Mouse (Mus musculus): ENCODE data around the gene Olfr811. TPM values are rescaled to one million over a fixed set of nuclear protein-coding genes. Genes with fewer than 3 reads are reported as not detected.

The Olfr811 gene
- not detected in 2 replicates for polyA plus RNA-seq (2014; fragmentation: Nextera tagmentation; extraction: Ambion mirVana)

DNA sequence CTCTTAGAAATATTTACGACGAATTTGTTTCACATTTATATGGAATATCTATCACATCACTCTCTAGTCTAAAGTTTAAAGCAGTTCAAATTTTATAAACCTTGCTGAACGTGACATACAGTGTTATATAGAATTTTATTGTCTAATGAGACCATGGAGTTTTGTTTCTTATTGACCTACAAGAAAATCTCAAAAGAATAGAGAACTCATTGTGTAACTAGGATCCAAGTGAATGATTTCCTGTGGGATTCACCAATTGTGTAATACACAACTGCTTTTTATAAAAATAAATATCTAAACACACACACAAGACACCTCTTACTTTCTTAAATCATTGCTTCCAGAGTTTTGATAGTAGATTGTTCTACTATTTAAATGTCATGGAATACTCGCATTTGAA lies at the start of gene Olfr811:
Olfr811 (minus strand) TSS at position 101 of the 400 bp plus-strand sequence.
- no peak within 1 kb of the TSS for H3K4me2 ChIP-seq (ENCODE audit: low read depth, low read length)
- no peaks in the 10 kb centered on the region for H3K36me3 ChIP-seq (ENCODE audit: control insufficient read depth, insufficient read depth, low read length)
- 84% methylated on average over 4 of the region's 4 CpGs for WGBS
- ATAC-seq (ENCODE audit: low read depth), result no peak
- H3K4me3 ChIP-seq (ENCODE audit: low read depth, low read length), result no peak within 1 kb of the TSS
- no peaks in the 10 kb centered on the region for H3K9me3 ChIP-seq (ENCODE audit: control insufficient read depth, low read length)
- H3K27ac ChIP-seq (replicated peaks; ENCODE audit: low read depth, low read length), result no peak within 1 kb of the TSS
- H3K4me1 ChIP-seq (ENCODE audit: control insufficient read depth, insufficient read depth, low read length), result no peaks in the 10 kb centered on the region
- no peaks in the 10 kb centered on the region for H3K27me3 ChIP-seq (replicated peaks; ENCODE audit: control insufficient read depth, insufficient read depth, low read length)
- no peak within 1 kb of the TSS for H3K9ac ChIP-seq (ENCODE audit: low read depth, low read length)
- DNase-seq (ENCODE audit: low spot score), result no peak

DNA sequence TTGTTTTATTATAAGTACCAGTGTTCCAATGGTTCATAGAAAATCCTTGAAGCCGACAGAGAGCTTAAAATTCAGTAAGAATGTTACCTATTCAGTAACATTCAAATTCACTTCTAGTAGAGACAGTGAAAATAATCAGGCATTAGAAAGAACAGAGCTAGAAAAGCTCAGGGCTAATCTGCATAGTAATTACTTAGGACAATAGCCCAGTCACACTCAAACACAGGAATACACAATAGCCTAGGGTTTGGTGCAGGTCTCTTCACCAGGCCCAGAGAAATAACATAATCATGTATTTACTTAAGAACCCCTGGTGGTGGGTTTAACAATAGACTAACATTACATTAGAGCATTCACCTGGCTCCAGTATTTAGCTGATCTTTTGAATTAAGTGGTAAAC lies 43.1 kb upstream of the Olfr811 start:
- ATAC-seq (ENCODE audit: low read depth), result no peak
- WGBS, result 77% methylated on average over 1 of the region's 1 CpGs

DNA sequence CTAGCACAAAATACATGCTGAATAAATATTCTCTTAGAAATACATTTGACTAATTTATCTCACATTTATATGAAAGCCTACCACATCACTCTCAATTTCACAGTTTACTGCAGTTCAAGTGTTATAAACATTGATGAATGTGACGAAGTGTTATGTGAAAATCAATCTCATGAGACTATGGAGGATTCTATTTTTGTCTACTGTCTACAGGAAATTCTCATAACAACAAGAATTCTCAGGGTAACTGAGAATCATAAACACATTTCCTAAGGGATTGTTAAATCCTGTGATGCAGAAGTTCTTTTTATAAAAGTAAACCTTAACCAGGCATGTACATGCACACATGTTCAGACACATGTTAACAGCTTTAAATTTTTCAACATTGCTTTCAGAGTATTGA lies 41.8 kb upstream of the Olfr811 start, which contains the start of gene Olfr812:
Olfr812 (minus strand) TSS at position 101 of the 400 bp plus-strand sequence.
- H3K4me1 ChIP-seq (ENCODE audit: control insufficient read depth, insufficient read depth, low read length), result no peaks in the 10 kb centered on the region
- H3K27me3 ChIP-seq (replicated peaks; ENCODE audit: control insufficient read depth, insufficient read depth, low read length), result no peaks in the 10 kb centered on the region
- no peaks in the 10 kb centered on the region for H3K9me3 ChIP-seq (ENCODE audit: control insufficient read depth, low read length)
- ATAC-seq (ENCODE audit: low read depth) (no peak), DNase-seq (ENCODE audit: low spot score) (no peak)
- H3K4me2 ChIP-seq (ENCODE audit: low read depth, low read length), result no peak within 1 kb of the TSS
- no peak within 1 kb of the TSS for H3K27ac ChIP-seq (replicated peaks; ENCODE audit: low read depth, low read length)
- H3K9ac ChIP-seq (ENCODE audit: low read depth, low read length), result no peak within 1 kb of the TSS
- no peak within 1 kb of the TSS for H3K4me3 ChIP-seq (ENCODE audit: low read depth, low read length)
- WGBS, result 60% methylated on average over 1 of the region's 1 CpGs
- no peaks in the 10 kb centered on the region for H3K36me3 ChIP-seq (ENCODE audit: control insufficient read depth, insufficient read depth, low read length)

More for the DNA sequence above, 43.1 kb upstream of the Olfr811 start:
- H3K9me3 ChIP-seq (ENCODE audit: control insufficient read depth, low read length), result no peaks in the 10 kb centered on the region
- H3K27me3 ChIP-seq (replicated peaks; ENCODE audit: control insufficient read depth, insufficient read depth, low read length), result no peaks in the 10 kb centered on the region
- H3K9ac ChIP-seq (ENCODE audit: low read depth, low read length), result no peak overlapping the region
- no peak overlapping the region for H3K4me2 ChIP-seq (ENCODE audit: low read depth, low read length)
- H3K4me3 ChIP-seq (ENCODE audit: low read depth, low read length), result no peak overlapping the region
- no peaks in the 10 kb centered on the region for H3K36me3 ChIP-seq (ENCODE audit: control insufficient read depth, insufficient read depth, low read length)
- H3K4me1 ChIP-seq (ENCODE audit: control insufficient read depth, insufficient read depth, low read length), result no peaks in the 10 kb centered on the region
- H3K27ac ChIP-seq (replicated peaks; ENCODE audit: low read depth, low read length), result no peak overlapping the region
- no peak for DNase-seq (ENCODE audit: low spot score)

DNA sequence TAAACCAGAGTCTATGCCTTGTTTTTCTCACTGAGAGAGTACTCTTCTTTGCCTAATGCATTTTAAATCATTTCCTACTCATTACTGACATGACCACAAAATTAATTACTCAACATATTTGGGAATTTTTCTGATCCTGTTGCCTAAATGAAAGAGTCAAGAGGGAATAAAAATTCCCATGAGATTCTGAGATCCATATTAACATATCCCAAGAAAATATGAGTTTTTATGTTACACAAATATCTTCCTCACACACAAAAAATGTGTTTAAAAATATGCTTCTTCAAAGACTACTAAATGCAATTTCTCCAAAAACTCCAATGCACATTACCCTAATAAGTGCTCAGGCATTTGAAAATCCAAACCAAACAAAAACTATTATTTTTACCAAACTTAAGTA lies 9.4 kb downstream of the Olfr811 start, which contains the start of gene Olfr810:
Olfr810 (minus strand) TSS at position 101 of the 400 bp plus-strand sequence.
- ATAC-seq (ENCODE audit: low read depth), result no peak
- no peak for DNase-seq (ENCODE audit: low spot score)
- H3K36me3 ChIP-seq (ENCODE audit: control insufficient read depth, insufficient read depth, low read length), result no peaks in the 10 kb centered on the region
- no peak within 1 kb of the TSS for H3K4me3 ChIP-seq (ENCODE audit: low read depth, low read length)
- no peaks in the 10 kb centered on the region for H3K9me3 ChIP-seq (ENCODE audit: control insufficient read depth, low read length)
- no peak within 1 kb of the TSS for H3K9ac ChIP-seq (ENCODE audit: low read depth, low read length)
- no peak within 1 kb of the TSS for H3K27ac ChIP-seq (replicated peaks; ENCODE audit: low read depth, low read length)
- H3K4me2 ChIP-seq (ENCODE audit: low read depth, low read length), result no peak within 1 kb of the TSS
- H3K27me3 ChIP-seq (replicated peaks; ENCODE audit: control insufficient read depth, insufficient read depth, low read length), result no peaks in the 10 kb centered on the region
- no peaks in the 10 kb centered on the region for H3K4me1 ChIP-seq (ENCODE audit: control insufficient read depth, insufficient read depth, low read length)

DNA sequence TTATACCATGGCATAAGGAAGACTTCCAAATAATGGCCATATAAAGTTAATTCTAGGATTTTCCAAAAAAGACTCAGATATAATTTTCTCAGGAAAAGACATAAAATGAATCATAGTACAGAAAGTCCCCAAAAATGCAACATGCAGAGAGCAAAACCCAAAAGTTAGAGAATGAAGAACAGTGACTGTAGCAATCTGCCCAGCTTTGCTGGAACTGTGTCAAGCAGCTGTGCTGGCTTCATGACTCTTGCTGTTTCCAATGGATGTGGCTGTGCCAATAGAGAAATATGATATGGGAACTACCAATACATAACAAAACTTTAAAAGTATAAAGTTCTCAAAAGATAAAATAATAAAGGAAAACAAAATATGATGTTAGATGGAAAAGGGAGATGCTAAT lies 26.1 kb downstream of the Olfr811 start:
- Histone ChIP-seq H3K27ac (replicated peaks; ENCODE audit: low read depth, low read length) (no peak overlapping the region), H3K36me3 (ENCODE audit: control insufficient read depth, insufficient read depth, low read length) (no peaks in the 10 kb centered on the region), H3K4me2 (ENCODE audit: low read depth, low read length) (no peak overlapping the region), H3K9me3 (ENCODE audit: control insufficient read depth, low read length) (no peaks in the 10 kb centered on the region), H3K27me3 (replicated peaks; ENCODE audit: control insufficient read depth, insufficient read depth, low read length) (no peaks in the 10 kb centered on the region), H3K4me1 (ENCODE audit: control insufficient read depth, insufficient read depth, low read length) (no peaks in the 10 kb centered on the region), H3K9ac (ENCODE audit: low read depth, low read length) (no peak overlapping the region), H3K4me3 (ENCODE audit: low read depth, low read length) (no peak overlapping the region)
- ATAC-seq (ENCODE audit: low read depth), result no peak
- DNase-seq (ENCODE audit: low spot score), result no peak

DNA sequence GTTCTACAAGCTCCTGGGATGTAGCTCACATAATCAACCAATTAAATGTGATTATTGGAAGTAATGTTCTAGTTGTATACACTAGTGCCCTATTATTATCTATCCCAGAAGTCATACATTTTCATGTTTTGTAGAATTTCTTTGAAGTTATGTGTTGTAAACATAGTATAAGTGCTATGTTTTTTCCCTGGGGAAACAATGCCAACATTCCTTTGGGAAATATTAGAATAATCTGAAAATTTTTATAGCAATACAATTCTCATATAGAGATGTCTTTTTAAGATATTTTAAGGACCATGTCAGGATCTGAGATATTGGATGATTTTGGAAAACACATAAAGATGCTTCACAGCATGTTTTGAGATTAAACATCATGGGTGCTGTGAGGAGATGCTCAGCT lies 29.9 kb downstream of the Olfr811 start, which contains the start of gene Olfr809:
Olfr809 (plus strand) TSS at position 301 of the 400 bp plus-strand sequence.
- H3K27me3 ChIP-seq (replicated peaks; ENCODE audit: control insufficient read depth, insufficient read depth, low read length), result no peaks in the 10 kb centered on the region
- no peaks in the 10 kb centered on the region for H3K4me1 ChIP-seq (ENCODE audit: control insufficient read depth, insufficient read depth, low read length)
- no peak for DNase-seq (ENCODE audit: low spot score)
- no peak within 1 kb of the TSS for H3K4me3 ChIP-seq (ENCODE audit: low read depth, low read length)
- no peak within 1 kb of the TSS for H3K27ac ChIP-seq (replicated peaks; ENCODE audit: low read depth, low read length)
- no peaks in the 10 kb centered on the region for H3K36me3 ChIP-seq (ENCODE audit: control insufficient read depth, insufficient read depth, low read length)
- no peaks in the 10 kb centered on the region for H3K9me3 ChIP-seq (ENCODE audit: control insufficient read depth, low read length)
- H3K9ac ChIP-seq (ENCODE audit: low read depth, low read length), result no peak within 1 kb of the TSS
- no peak within 1 kb of the TSS for H3K4me2 ChIP-seq (ENCODE audit: low read depth, low read length)
- ATAC-seq (ENCODE audit: low read depth), result no peak

DNA sequence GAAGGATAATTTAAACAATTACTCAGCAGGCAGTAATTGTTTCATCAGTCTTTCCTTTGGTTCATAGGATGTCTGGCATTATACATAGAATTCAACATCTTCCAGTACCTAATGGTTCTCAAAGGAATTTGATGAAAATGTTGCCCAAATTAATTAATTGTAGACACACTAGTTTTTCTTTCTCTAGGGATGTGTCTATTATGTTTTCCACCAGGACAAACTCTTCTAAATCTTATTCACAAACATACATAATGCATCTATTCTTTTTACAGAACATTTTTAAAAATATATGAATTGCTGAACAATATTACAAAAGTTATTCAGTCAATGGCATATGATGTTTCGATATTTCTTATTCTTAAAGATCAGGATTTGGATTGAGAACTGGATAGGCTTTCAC lies 39.0 kb downstream of the Olfr811 start, which contains the start of gene Olfr808:
Olfr808 (plus strand) TSS at position 301 of the 400 bp plus-strand sequence.
- H3K4me3 ChIP-seq (ENCODE audit: low read depth, low read length), result no peak within 1 kb of the TSS
- no peaks in the 10 kb centered on the region for H3K27me3 ChIP-seq (replicated peaks; ENCODE audit: control insufficient read depth, insufficient read depth, low read length)
- H3K9me3 ChIP-seq (ENCODE audit: control insufficient read depth, low read length), result no peaks in the 10 kb centered on the region
- H3K4me1 ChIP-seq (ENCODE audit: control insufficient read depth, insufficient read depth, low read length), result no peaks in the 10 kb centered on the region
- no peak within 1 kb of the TSS for H3K4me2 ChIP-seq (ENCODE audit: low read depth, low read length)
- no peak for ATAC-seq (ENCODE audit: low read depth)
- WGBS, result 90% methylated on average over 1 of the region's 1 CpGs
- DNase-seq (ENCODE audit: low spot score), result no peak
- H3K36me3 ChIP-seq (ENCODE audit: control insufficient read depth, insufficient read depth, low read length), result no peaks in the 10 kb centered on the region
- H3K27ac ChIP-seq (replicated peaks; ENCODE audit: low read depth, low read length), result no peak within 1 kb of the TSS
- no peak within 1 kb of the TSS for H3K9ac ChIP-seq (ENCODE audit: low read depth, low read length)

DNA sequence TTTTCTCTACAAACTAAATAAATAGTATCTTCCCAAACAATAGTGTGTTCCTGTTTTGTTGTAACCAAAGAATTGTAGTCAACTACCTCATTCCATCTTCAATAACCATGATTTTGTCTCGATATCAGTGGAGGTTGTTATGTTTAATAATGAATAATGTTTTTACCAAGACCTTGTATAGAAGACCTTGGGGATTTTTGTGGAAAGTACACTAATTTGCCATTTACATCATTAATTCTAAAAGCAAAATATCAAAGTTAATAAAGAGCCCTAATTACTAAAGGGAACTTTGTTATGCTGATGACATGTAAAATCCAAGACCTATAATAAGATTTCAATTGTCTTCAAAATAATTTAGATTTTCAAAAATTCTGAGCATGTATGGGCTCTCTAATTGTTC lies 46.5 kb downstream of the Olfr811 start, which contains the start of gene Olfr807:
Olfr807 (minus strand) TSS at position 101 of the 400 bp plus-strand sequence.
- no peak for DNase-seq (ENCODE audit: low spot score)
- Histone ChIP-seq H3K4me3 (ENCODE audit: low read depth, low read length) (no peak within 1 kb of the TSS), H3K36me3 (ENCODE audit: control insufficient read depth, insufficient read depth, low read length) (no peaks in the 10 kb centered on the region), H3K27me3 (replicated peaks; ENCODE audit: control insufficient read depth, insufficient read depth, low read length) (no peaks in the 10 kb centered on the region), H3K4me1 (ENCODE audit: control insufficient read depth, insufficient read depth, low read length) (no peaks in the 10 kb centered on the region), H3K27ac (replicated peaks; ENCODE audit: low read depth, low read length) (no peak within 1 kb of the TSS), H3K9me3 (ENCODE audit: control insufficient read depth, low read length) (no peaks in the 10 kb centered on the region), H3K9ac (ENCODE audit: low read depth, low read length) (no peak within 1 kb of the TSS), H3K4me2 (ENCODE audit: low read depth, low read length) (no peak within 1 kb of the TSS)
- ATAC-seq (ENCODE audit: low read depth), result no peak
- 86% methylated on average over 1 of the region's 1 CpGs for WGBS

Measured in embryonic facial prominence, embryonic 14.5 days (tissue).